Mouse (Mus musculus): ENCODE measurements around the gene C9.

The C9 gene

GRCm38 (mm10) chr15:6445135-6445534, at the start of gene C9:
Gene C9, plus strand, starts transcription at chr15:6445327.
- DNase-seq (ENCODE audit: low spot score): no peak

GRCm38 (mm10) chr15:6398211-6398610, 46.9 kb upstream of the C9 start:
- no peak for DNase-seq (ENCODE audit: low spot score)

- no peak for DNase-seq (ENCODE audit: low spot score)
Measured at GRCm38 (mm10) chr15:6398881-6399280, 46.2 kb upstream of the C9 start.

GRCm38 (mm10) chr15:6400115-6400514, 45.0 kb upstream of the C9 start:
- no peak for DNase-seq (ENCODE audit: low spot score)

GRCm38 (mm10) chr15:6402433-6402832, 42.7 kb upstream of the C9 start:
- no peak for DNase-seq (ENCODE audit: low spot score)

- DNase-seq (ENCODE audit: low spot score): no peak
Measured at GRCm38 (mm10) chr15:6404172-6404571, 41.0 kb upstream of the C9 start.

- no peak for DNase-seq (ENCODE audit: low spot score)
Measured at GRCm38 (mm10) chr15:6406771-6407170, 38.4 kb upstream of the C9 start.

GRCm38 (mm10) chr15:6409031-6409430, 36.1 kb upstream of the C9 start:
- DNase-seq (ENCODE audit: low spot score): no peak

- no peak for DNase-seq (ENCODE audit: low spot score)
Measured at GRCm38 (mm10) chr15:6410161-6410560, 35.0 kb upstream of the C9 start.

- no peak for DNase-seq (ENCODE audit: low spot score)
Measured at GRCm38 (mm10) chr15:6411334-6411733, 33.8 kb upstream of the C9 start.

GRCm38 (mm10) chr15:6415317-6415716, 29.8 kb upstream of the C9 start:
- DNase-seq (ENCODE audit: low spot score): no peak

GRCm38 (mm10) chr15:6431777-6432176, 13.3 kb upstream of the C9 start:
- no peak for DNase-seq (ENCODE audit: low spot score)

- no peak for DNase-seq (ENCODE audit: low spot score)
Measured at GRCm38 (mm10) chr15:6432411-6432810, 12.7 kb upstream of the C9 start.

GRCm38 (mm10) chr15:6435281-6435680, 9.8 kb upstream of the C9 start:
- DNase-seq (ENCODE audit: low spot score): no peak

GRCm38 (mm10) chr15:6435773-6436172, 9.4 kb upstream of the C9 start:
- no peak for DNase-seq (ENCODE audit: low spot score)

- DNase-seq (ENCODE audit: low spot score): no peak
Measured at GRCm38 (mm10) chr15:6438685-6439084, 6.4 kb upstream of the C9 start.

- DNase-seq (ENCODE audit: low spot score): no peak
Measured at GRCm38 (mm10) chr15:6444452-6444851, 675 bp upstream of the C9 start.

GRCm38 (mm10) chr15:6446181-6446580, 1.1 kb downstream of the C9 start:
- no peak for DNase-seq (ENCODE audit: low spot score)

- no peak for DNase-seq (ENCODE audit: low spot score)
Measured at GRCm38 (mm10) chr15:6448892-6449291, 3.8 kb downstream of the C9 start.

GRCm38 (mm10) chr15:6454461-6454860, 9.3 kb downstream of the C9 start:
- DNase-seq (ENCODE audit: low spot score): no peak

GRCm38 (mm10) chr15:6461381-6461780, 16.3 kb downstream of the C9 start:
- DNase-seq (ENCODE audit: low spot score): no peak

GRCm38 (mm10) chr15:6463361-6463923, 18.3 kb downstream of the C9 start:
- DNase-seq (ENCODE audit: low spot score): no peak

GRCm38 (mm10) chr15:6466995-6467394, 21.9 kb downstream of the C9 start:
- DNase-seq (ENCODE audit: low spot score): no peak

- no peak for DNase-seq (ENCODE audit: low spot score)
Measured at GRCm38 (mm10) chr15:6468845-6469244, 23.7 kb downstream of the C9 start.

GRCm38 (mm10) chr15:6469384-6469783, 24.3 kb downstream of the C9 start:
- DNase-seq (ENCODE audit: low spot score): no peak
